ENCODE assay signal across 8 mouse cellular contexts in the genomic region with DNA sequence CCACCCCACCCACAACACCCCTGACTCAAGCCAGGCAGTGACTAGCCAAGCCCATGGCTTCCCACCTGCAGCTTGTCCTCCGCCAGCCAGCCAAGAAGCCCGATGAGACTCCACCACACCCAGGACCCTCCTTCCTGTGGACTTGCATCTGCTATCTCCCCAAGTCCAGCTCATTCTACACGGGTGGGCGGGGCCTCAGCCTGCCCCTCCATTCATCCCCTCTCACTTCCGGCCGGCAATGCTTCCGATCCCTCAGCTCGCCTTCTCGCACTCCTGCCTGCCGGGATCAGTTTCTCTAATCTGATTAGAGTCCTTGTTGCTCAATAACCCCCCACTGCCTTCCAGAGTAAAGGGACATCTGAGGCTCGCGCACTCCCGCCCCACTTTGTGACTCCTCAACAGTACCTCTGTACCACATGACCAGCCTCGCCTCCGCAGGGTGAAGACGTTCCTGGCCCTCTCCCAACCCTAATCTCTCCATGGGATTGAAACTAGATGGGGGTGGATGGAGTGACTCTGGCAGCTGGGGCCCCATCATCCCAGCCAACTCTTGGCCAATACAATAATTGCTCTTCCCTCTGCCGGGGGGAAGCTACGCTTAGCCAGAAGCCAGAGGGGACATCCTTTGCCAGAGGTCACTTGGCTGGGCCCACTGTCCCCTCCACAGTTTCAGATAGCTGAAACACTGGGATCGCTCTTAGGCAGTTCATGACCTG. TPM values are rescaled to one million over a fixed set of nuclear protein-coding genes. Genes with fewer than 3 reads are reported as not detected.
A peak's percentile ranks its signal among the peaks of the same experiment; 100 is the strongest.
DNase-seq lines count a peak whose midpoint lies in the region; ATAC-seq and TF ChIP-seq lines count a peak whose summit lies in the region.

No protein-coding gene starts in this region.

- peak; percentile 73 for DNase-seq in MN1 (ENCODE audit: low spot score)
- DNase-seq in heart, embryonic 10.5 days (ENCODE audit: low spot score): no peak
- DNase-seq in limb, embryonic 10.5 days (ENCODE audit: low spot score): no peak
- no peak for DNase-seq in cerebellum, adult 8-10 months
- DNase-seq in B cell, adult 2 months: no peak
- no peak for DNase-seq in thymus, adult 18-20 months

- no peak overlapping the region; the same call in 1 of the 2 replicates for H3K9ac ChIP-seq in midbrain, embryonic 16.5 days (ENCODE audit: low read depth, low read length)

- H3K27ac ChIP-seq in heart, embryonic 10.5 days: no peak overlapping the region
- H3K27ac ChIP-seq in limb, embryonic 10.5 days: no peak overlapping the region
- no peak overlapping the region for H3K27ac ChIP-seq in midbrain, embryonic 16.5 days (ENCODE audit: low read length)

- H3K9me3 ChIP-seq in E14TG2a.4 (ENCODE audit: low read length): no peaks in the 10 kb centered on the region
- no peaks in the 10 kb centered on the region for H3K9me3 ChIP-seq in heart, embryonic 10.5 days
- no peaks in the 10 kb centered on the region for H3K9me3 ChIP-seq in limb, embryonic 10.5 days (replicated peaks)
- no peaks in the 10 kb centered on the region for H3K9me3 ChIP-seq in midbrain, embryonic 16.5 days (replicated peaks; ENCODE audit: control insufficient read depth, low read length, poor library complexity, severe bottlenecking)

- H3K27me3 ChIP-seq in E14TG2a.4 (ENCODE audit: insufficient read depth, low read length): peaks cover 41% of the 10 kb centered on the region
- H3K27me3 ChIP-seq in heart, embryonic 10.5 days (ENCODE audit: insufficient read depth, poor library complexity, severe bottlenecking): peaks cover 77% of the 10 kb centered on the region
- peaks cover 61% of the 10 kb centered on the region for H3K27me3 ChIP-seq in limb, embryonic 10.5 days (ENCODE audit: low read depth, poor library complexity, severe bottlenecking)
- peaks cover 2% of the 10 kb centered on the region; the same call in 1 of the 2 replicates for H3K27me3 ChIP-seq in midbrain, embryonic 16.5 days (ENCODE audit: control insufficient read depth, insufficient read depth, low read depth, low read length)

- no peak for TF ChIP-seq CTCF in E14TG2a.4 (conservative IDR thresholded peaks at IDR 0.05; ENCODE audit: low read length)

- H3K36me3 ChIP-seq in E14TG2a.4 (ENCODE audit: insufficient read depth, low read length): no peaks in the 10 kb centered on the region
- no peaks in the 10 kb centered on the region for H3K36me3 ChIP-seq in heart, embryonic 10.5 days
- no peaks in the 10 kb centered on the region for H3K36me3 ChIP-seq in limb, embryonic 10.5 days
- no peaks in the 10 kb centered on the region for H3K36me3 ChIP-seq in midbrain, embryonic 16.5 days (ENCODE audit: control insufficient read depth, insufficient read depth, low read length)

- no peak for ATAC-seq in midbrain, embryonic 16.5 days

- peaks cover 69% of the 10 kb centered on the region for H3K4me1 ChIP-seq in E14TG2a.4 (replicated peaks; ENCODE audit: low read depth, low read length)
- H3K4me1 ChIP-seq in heart, embryonic 10.5 days: peaks cover 48% of the 10 kb centered on the region
- peaks cover 55% of the 10 kb centered on the region for H3K4me1 ChIP-seq in limb, embryonic 10.5 days
- peaks cover 42% of the 10 kb centered on the region for H3K4me1 ChIP-seq in midbrain, embryonic 16.5 days (ENCODE audit: control insufficient read depth, insufficient read depth, low read length)

- WGBS in heart, embryonic 10.5 days: 13% methylated on average over 19 of the region's 19 CpGs
- WGBS in limb, embryonic 10.5 days: 19% methylated on average over 19 of the region's 19 CpGs
- 10% methylated on average over 19 of the region's 19 CpGs for WGBS in midbrain, embryonic 16.5 days

- peak overlapping the region; percentile 66 for H3K4me3 ChIP-seq in E14TG2a.4 (replicated peaks; ENCODE audit: low read length)
- peak overlapping the region; percentile 49 for H3K4me3 ChIP-seq in heart, embryonic 10.5 days
- H3K4me3 ChIP-seq in limb, embryonic 10.5 days: peak overlapping the region; percentile 31
- peak overlapping the region; percentile 18 for H3K4me3 ChIP-seq in midbrain, embryonic 16.5 days (ENCODE audit: low read depth, low read length)

- peak overlapping the region; percentile 45 for H3K4me2 ChIP-seq in midbrain, embryonic 16.5 days (ENCODE audit: low read length)

RNA-seq across cellular contexts. Expression of a gene that starts 4.1 kb away (rescaled TPM):
- polyA plus RNA-seq in heart, embryonic 10.5 days (2016; fragmentation: Nextera tagmentation; extraction: Ambion mirVana): 1.4 TPM in 1 of 2 replicates, not detected in the other
- polyA plus RNA-seq in limb, embryonic 10.5 days (2016; fragmentation: Nextera tagmentation; extraction: Ambion mirVana): 0.30 and 0.69 TPM in 2 replicates
- polyA plus RNA-seq in midbrain, embryonic 16.5 days (2015; fragmentation: Nextera tagmentation; extraction: Ambion mirVana): 85.5 and 130 TPM in 2 replicates

RNA-seq across cellular contexts. Expression of a gene that starts 10.9 kb away (rescaled TPM):
- 3.3 and 3.9 TPM in 2 replicates for polyA plus RNA-seq in heart, embryonic 10.5 days (2016; fragmentation: Nextera tagmentation; extraction: Ambion mirVana)
- 2.0 and 2.6 TPM in 2 replicates for polyA plus RNA-seq in limb, embryonic 10.5 days (2016; fragmentation: Nextera tagmentation; extraction: Ambion mirVana)
- 5.9 and 6.2 TPM in 2 replicates for polyA plus RNA-seq in midbrain, embryonic 16.5 days (2015; fragmentation: Nextera tagmentation; extraction: Ambion mirVana)

RNA-seq across cellular contexts. Expression of a gene that starts 20.5 kb away (rescaled TPM):
- polyA plus RNA-seq in heart, embryonic 10.5 days (2016; fragmentation: Nextera tagmentation; extraction: Ambion mirVana): 1.1 and 5.6 TPM in 2 replicates
- 6.8 and 7.3 TPM in 2 replicates for polyA plus RNA-seq in limb, embryonic 10.5 days (2016; fragmentation: Nextera tagmentation; extraction: Ambion mirVana)
- polyA plus RNA-seq in midbrain, embryonic 16.5 days (2015; fragmentation: Nextera tagmentation; extraction: Ambion mirVana): not detected in 2 replicates

Comparison
In these comparisons a context has a peak if more than half of its experiments do, and no peak if none do; other contexts are left out.
1. RNA of a gene that starts 4.1 kb away (polyA plus RNA-seq): 85.5 to 130 TPM in midbrain, embryonic 16.5 days; 1.4 TPM in heart, embryonic 10.5 days and 0.30 to 0.69 TPM in limb, embryonic 10.5 days; every median in the first group is over 10 times any median in the second.
2. Peak in every context shown above with its lines, with median percentiles within 50 percentile points of each other: H3K4me3 ChIP-seq.